Mouse (Mus musculus) lung, embryonic 15.5 days (tissue): ENCODE measurements around the gene Ube2ql1. TPM values are rescaled to one million over a fixed set of nuclear protein-coding genes. Genes with fewer than 3 reads are reported as not detected.

Source experiments
- polyA plus RNA-seq: library from polyadenylated mRNA; unstranded; fragments of >200 nt; fragmentation: Nextera tagmentation; extraction: Ambion mirVana; gene quantifications from 2 replicates; pipeline ENCODE4 v1.2.1, GENCODE M21; 2015

Ube2ql1 gene
- polyA plus RNA-seq, 1 experiment from 2014 or later = 0.30 TPM

Other genes starting within 250 kb of the Ube2ql1 start
- gene Nsun2, start 206.1 kb downstream of the Ube2ql1 start, polyA plus RNA-seq = 112 and 113 TPM in 2 replicates
- gene Tent4a, start 205.3 kb downstream of the Ube2ql1 start, polyA plus RNA-seq = 5.3 and 5.7 TPM in 2 replicates
- 23.5 and 29.9 TPM in 2 replicates for gene Srd5a1, start 128.4 kb downstream of the Ube2ql1 start, polyA plus RNA-seq
- gene Med10, start 62.5 kb upstream of the Ube2ql1 start, polyA plus RNA-seq = 137 and 141 TPM in 2 replicates